Mouse (Mus musculus): ENCODE measurements at regions not wholly inside any gene's neighbourhood (a gene's known extent, or its start where the extent isn't known, plus 50 kb on each side); places are given as distances from the start of the nearest gene placed in this dataset.
A peak's percentile ranks its signal among the peaks of the same experiment; 100 is the strongest.

DNA sequence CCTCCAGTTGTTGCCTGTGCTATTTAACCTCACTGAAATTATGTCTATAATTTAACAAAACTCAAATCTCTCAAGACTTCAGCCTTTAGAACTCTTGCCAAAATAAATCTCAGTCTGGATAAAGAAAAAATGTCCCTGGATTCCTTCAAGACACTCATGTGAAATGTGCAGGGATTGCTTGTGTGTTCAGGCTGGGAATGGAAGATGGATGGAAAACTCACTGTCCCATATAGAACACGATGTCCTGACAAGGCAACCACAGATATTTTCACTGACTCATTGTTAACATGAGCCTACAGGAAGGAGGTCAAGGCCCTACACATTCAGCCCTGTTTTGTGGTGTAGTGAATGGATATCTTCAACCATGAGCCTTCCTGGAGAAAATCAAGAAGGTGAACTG lies 160.3 kb upstream of the Gorab start:
- no peak for TF ChIP-seq GABPA (IDR thresholded peaks at IDR 0.05; ENCODE audit: low read depth, low read length)
- TF ChIP-seq USF1 (IDR thresholded peaks at IDR 0.05; ENCODE audit: low read depth, low read length), result no peak
- TF ChIP-seq POLR2AphosphoS5 (IDR thresholded peaks at IDR 0.05; ENCODE audit: borderline replicate concordance, low read depth, low read length), result no peak
- no peak for TF ChIP-seq NELFE (IDR thresholded peaks at IDR 0.05; ENCODE audit: low read depth, low read length)
- no peak for TF ChIP-seq TCF12 (IDR thresholded peaks at IDR 0.05; ENCODE audit: low read depth, low read length)
- no peak for TF ChIP-seq POLR2A (IDR thresholded peaks at IDR 0.05; ENCODE audit: control insufficient read depth in 1 of 2, insufficient read depth in 1 of 2, low read depth in 1 of 2, low read length in 2 of 2, poor library complexity in 1 of 2)
- no peak for TF ChIP-seq BHLHE40 (IDR thresholded peaks at IDR 0.05; ENCODE audit: borderline replicate concordance, low read depth, low read length)
- no peak for DNase-seq (ENCODE audit: low read depth, low spot score)
- H3K27me3 ChIP-seq (ENCODE audit: control insufficient read depth in 1 of 2, insufficient read depth in 2 of 2, low read length in 2 of 2), result no peaks in the 10 kb centered on the region; a peak in 1 of 4 replicates
- no peak overlapping the region for H3K9ac ChIP-seq (ENCODE audit: control insufficient read depth, low read depth, low read length, poor library complexity, severe bottlenecking)
- H3K79me2 ChIP-seq (ENCODE audit: control insufficient read depth, insufficient read depth, low read length, poor library complexity), result no peaks in the 10 kb centered on the region
- no peaks in the 10 kb centered on the region for H3K4me1 ChIP-seq (ENCODE audit: control insufficient read depth in 1 of 2, insufficient read depth in 2 of 2, low read length in 2 of 2)
- no peak overlapping the region for H3K4me3 ChIP-seq (ENCODE audit: control insufficient read depth in 1 of 2, insufficient read depth in 1 of 2, low read depth in 2 of 2, low read length in 2 of 2)
- no peaks in the 10 kb centered on the region for H3K9me3 ChIP-seq (replicated peaks; ENCODE audit: insufficient read depth, low read length)
- no peak overlapping the region for H3K27ac ChIP-seq (ENCODE audit: control insufficient read depth, low read depth, low read length)
- H3K36me3 ChIP-seq (ENCODE audit: control insufficient read depth in 1 of 2, insufficient read depth in 2 of 2, low read length in 2 of 2), result no peaks in the 10 kb centered on the region

DNA sequence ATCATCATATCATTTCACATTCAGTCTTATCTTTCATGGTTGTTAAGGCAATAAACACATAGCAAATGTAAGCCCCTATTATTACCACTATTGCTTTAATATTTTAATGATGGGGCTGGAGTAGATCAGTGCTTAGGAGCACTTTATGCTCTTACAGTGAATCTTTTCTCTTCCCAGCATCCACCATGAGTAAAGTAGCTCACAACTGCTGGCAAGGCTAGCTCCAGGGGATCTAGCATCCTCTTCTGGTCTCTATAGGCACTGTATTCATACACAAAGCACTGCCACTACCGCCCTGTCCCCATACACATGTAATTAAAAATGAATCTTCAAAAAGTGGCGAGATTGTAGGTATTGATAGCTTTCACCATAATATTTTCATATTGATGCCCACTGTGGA lies 159.6 kb upstream of the Gorab start:
- no peaks in the 10 kb centered on the region; a peak in 1 of 4 replicates for H3K27me3 ChIP-seq (ENCODE audit: control insufficient read depth in 1 of 2, insufficient read depth in 2 of 2, low read length in 2 of 2)
- TF ChIP-seq GABPA (IDR thresholded peaks at IDR 0.05; ENCODE audit: low read depth, low read length), result no peak
- no peak for TF ChIP-seq POLR2AphosphoS2 (IDR thresholded peaks at IDR 0.05; ENCODE audit: low read length)
- TF ChIP-seq CHD2 (IDR thresholded peaks at IDR 0.05; ENCODE audit: low read length), result no peak

DNA sequence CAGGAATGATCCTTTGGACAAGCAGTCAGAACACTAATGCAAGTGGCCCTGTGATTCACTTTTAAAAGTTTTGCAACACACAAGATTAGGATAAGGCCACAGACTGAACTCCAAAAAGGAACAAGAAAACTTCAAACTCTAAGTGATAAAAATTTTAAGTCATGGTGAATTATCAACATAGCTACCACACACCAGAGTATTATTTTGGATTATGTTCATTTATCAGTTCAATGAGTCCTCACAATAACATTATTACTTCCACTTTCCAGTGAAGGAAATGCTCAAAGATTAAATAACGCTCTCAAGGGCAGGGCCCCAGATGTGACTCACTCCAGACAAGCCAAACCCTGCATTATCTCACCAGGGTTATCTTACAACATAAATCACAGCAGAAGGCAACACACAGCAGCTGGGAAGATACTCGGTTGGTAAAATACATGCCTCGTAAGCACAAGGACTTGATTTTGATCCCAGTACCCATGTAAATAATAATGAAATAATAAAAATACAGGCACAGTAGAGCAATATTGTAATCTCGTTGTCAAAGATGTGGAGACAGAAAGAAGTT lies 158.8 kb upstream of the Gorab start:
- Histone ChIP-seq H3K4me1 (ENCODE audit: control insufficient read depth in 1 of 2, insufficient read depth in 2 of 2, low read length in 2 of 2) (no peaks in the 10 kb centered on the region), H3K79me2 (ENCODE audit: control insufficient read depth, insufficient read depth, low read length, poor library complexity) (no peaks in the 10 kb centered on the region), H3K27ac (ENCODE audit: control insufficient read depth, low read depth, low read length) (no peak overlapping the region), H3K4me3 (ENCODE audit: control insufficient read depth in 1 of 2, insufficient read depth in 1 of 2, low read depth in 2 of 2, low read length in 2 of 2) (no peak overlapping the region), H3K9ac (ENCODE audit: control insufficient read depth, low read depth, low read length, poor library complexity, severe bottlenecking) (no peak overlapping the region), H3K36me3 (ENCODE audit: control insufficient read depth in 1 of 2, insufficient read depth in 2 of 2, low read length in 2 of 2) (no peaks in the 10 kb centered on the region), H3K9me3 (replicated peaks; ENCODE audit: insufficient read depth, low read length) (no peaks in the 10 kb centered on the region), H3K27me3 (ENCODE audit: control insufficient read depth in 1 of 2, insufficient read depth in 2 of 2, low read length in 2 of 2) (no peaks in the 10 kb centered on the region; a peak in 1 of 4 replicates)
- DNase-seq (ENCODE audit: low read depth, low spot score), result peak; percentile 28
- TF ChIP-seq GATA1 (IDR thresholded peaks at IDR 0.05; ENCODE audit: low read depth, low read length) (peak; percentile 54), ZKSCAN1 (IDR thresholded peaks at IDR 0.05; ENCODE audit: low read depth, low read length) (no peak), EP300 (IDR thresholded peaks at IDR 0.05; ENCODE audit: low read depth in 1 of 2, low read length in 2 of 2) (0 out of 4 replicates have a peak, but pooled peaks of 1 of the 2 experiments have one; percentile 15), NELFE (IDR thresholded peaks at IDR 0.05; ENCODE audit: low read depth, low read length) (no peak), USF2 (IDR thresholded peaks at IDR 0.05; ENCODE audit: borderline replicate concordance in 1 of 2, insufficient read depth in 1 of 2, low read depth in 1 of 2, low read length in 2 of 2) (no peak), RCOR1 (IDR thresholded peaks at IDR 0.05; ENCODE audit: low read depth, low read length) (peak; percentile 76), ETS1 (IDR thresholded peaks at IDR 0.05; ENCODE audit: low read depth, low read length) (peak; percentile 46; the same call in 1 of the 2 replicates)

More for the DNA sequence above, 159.6 kb upstream of the Gorab start:
- Histone ChIP-seq H3K4me3 (ENCODE audit: control insufficient read depth in 1 of 2, insufficient read depth in 1 of 2, low read depth in 2 of 2, low read length in 2 of 2) (no peak overlapping the region), H3K4me1 (ENCODE audit: control insufficient read depth in 1 of 2, insufficient read depth in 2 of 2, low read length in 2 of 2) (no peaks in the 10 kb centered on the region), H3K79me2 (ENCODE audit: control insufficient read depth, insufficient read depth, low read length, poor library complexity) (no peaks in the 10 kb centered on the region), H3K9me3 (replicated peaks; ENCODE audit: insufficient read depth, low read length) (no peaks in the 10 kb centered on the region), H3K9ac (ENCODE audit: control insufficient read depth, low read depth, low read length, poor library complexity, severe bottlenecking) (no peak overlapping the region), H3K27ac (ENCODE audit: control insufficient read depth, low read depth, low read length) (no peak overlapping the region), H3K36me3 (ENCODE audit: control insufficient read depth in 1 of 2, insufficient read depth in 2 of 2, low read length in 2 of 2) (no peaks in the 10 kb centered on the region)
- no peak for DNase-seq (ENCODE audit: low read depth, low spot score)

All from MEL (cell line).